Mouse (Mus musculus) midbrain, embryonic 11.5 days (tissue): ENCODE measurements around the gene Smad3. TPM values are rescaled to one million over a fixed set of nuclear protein-coding genes. Genes with fewer than 3 reads are reported as not detected.

ENCODE experiments used
- ATAC-seq: fragments of 200-750 bp; cut with Nextera tagmentation; 2 replicates; pipeline ENCODE4 v1.8.0; 2017; ENCODE audit warnings: moderate TSS enrichment, moderate library complexity; ENCODE audit not compliant: low FRiP score
- DNase-seq: peaks from one replicate; pipeline ENCODE4 v3.0.0; 2015; ENCODE audit warnings: low spot score; ENCODE audit errors: missing footprints
- H3K27ac ChIP-seq: fragments of 300-500 bp; sonication (generic); 2 replicates; pipeline ENCODE4 v1.5.1; 2014; ENCODE audit warnings: low read depth, low read length
- H3K27me3 ChIP-seq: fragments of 300-500 bp; sonication (generic); 2 replicates; pipeline ENCODE4 v1.6.1; 2014; ENCODE audit warnings: mild to moderate bottlenecking, low read length, moderate library complexity, mixed read lengths; ENCODE audit not compliant: control insufficient read depth, insufficient read depth
- H3K36me3 ChIP-seq: fragments of 300-500 bp; sonication (generic); 2 replicates; pipeline ENCODE4 v1.6.1; 2014; ENCODE audit warnings: mild to moderate bottlenecking, low read length, moderate library complexity, mixed read lengths; ENCODE audit not compliant: control insufficient read depth, insufficient read depth
- H3K4me1 ChIP-seq: fragments of 300-500 bp; sonication (generic); 2 replicates; pipeline ENCODE4 v1.6.1; 2014; ENCODE audit warnings: low read length; ENCODE audit not compliant: control insufficient read depth, insufficient read depth
- H3K4me2 ChIP-seq: fragments of 300-500 bp; sonication (generic); 2 replicates; pipeline ENCODE4 v1.6.1; 2014; ENCODE audit warnings: mild to moderate bottlenecking, moderate library complexity
- H3K4me3 ChIP-seq: fragments of 300-500 bp; sonication (generic); 2 replicates; pipeline ENCODE4 v1.5.1; 2014; ENCODE audit warnings: low read depth, low read length
- H3K9ac ChIP-seq: fragments of 300-500 bp; sonication (generic); 2 replicates; pipeline ENCODE4 v1.6.1; 2014; ENCODE audit warnings: low read length
- H3K9me3 ChIP-seq: fragments of 300-500 bp; sonication (generic); 2 replicates; pipeline ENCODE4 v1.6.1; 2016; ENCODE audit warnings: low read length; ENCODE audit not compliant: control insufficient read depth
- WGBS: fragments of 180-500 bp; shearing (Covaris S2); extraction: QIAGEN DNeasy Blood & Tissue Kit; methylation state at CpG from one replicate; pipeline ENCODE4 v1.1.7; 2014; 5-methylcytosine and 5-hydroxymethylcytosine counted together
- polyA plus RNA-seq: library from polyadenylated mRNA; unstranded; fragments of >200 nt; fragmentation: Nextera tagmentation; extraction: Ambion mirVana; gene quantifications from 2 replicates; pipeline ENCODE4 v1.2.1, GENCODE M21; 2014

The Smad3 gene
- polyA plus RNA-seq, 1 experiment from 2014 or later: 16.5 TPM

- Histone ChIP-seq H3K4me1 (peaks cover 10% of the 10 kb centered on the region), H3K4me2 (no peak overlapping the region), H3K27me3 (no peaks in the 10 kb centered on the region; the same call in 1 of the 2 replicates), H3K27ac (no peak overlapping the region), H3K9ac (no peak overlapping the region), H3K4me3 (no peak overlapping the region), H3K9me3 (no peaks in the 10 kb centered on the region), H3K36me3 (no peaks in the 10 kb centered on the region)
- DNase-seq (no peak), ATAC-seq (no peak)
- 64% methylated on average over 17 of the region's 17 CpGs for whole genome bisulfite sequencing
Observed at GRCm38 (mm10) chr9:63779950-63780887, 22.4 kb upstream of the Smad3 start.

- WGBS: 84% methylated on average over 3 of the region's 3 CpGs
- no peak overlapping the region for H3K9ac ChIP-seq
- H3K4me3 ChIP-seq: no peak overlapping the region
- 0 out of 2 replicates have a peak, but pooled peaks cover 5% of the 10 kb centered on the region for H3K4me1 ChIP-seq
- H3K27me3 ChIP-seq: no peaks in the 10 kb centered on the region; the same call in 1 of the 2 replicates
- H3K9me3 ChIP-seq: no peaks in the 10 kb centered on the region
- no peak overlapping the region for H3K4me2 ChIP-seq
- no peak overlapping the region for H3K27ac ChIP-seq
- DNase-seq (no peak), ATAC-seq (no peak)
- no peaks in the 10 kb centered on the region for H3K36me3 ChIP-seq
Observed at GRCm38 (mm10) chr9:63776735-63777134, 18.9 kb upstream of the Smad3 start.

GRCm38 (mm10) chr9:63774854-63775483 lies 17.2 kb upstream of the Smad3 start:
- Histone ChIP-seq H3K36me3 (no peaks in the 10 kb centered on the region), H3K9me3 (no peaks in the 10 kb centered on the region), H3K4me2 (no peak overlapping the region), H3K4me3 (no peak overlapping the region), H3K27ac (no peak overlapping the region), H3K9ac (no peak overlapping the region), H3K27me3 (no peaks in the 10 kb centered on the region; the same call in 1 of the 2 replicates), H3K4me1 (0 out of 2 replicates have a peak, but pooled peaks cover 2% of the 10 kb centered on the region)
- DNase-seq (no peak), ATAC-seq (no peak)
- 86% methylated on average over 6 of the region's 6 CpGs for WGBS

GRCm38 (mm10) chr9:63772452-63772851 lies 14.7 kb upstream of the Smad3 start:
- H3K36me3 ChIP-seq: no peaks in the 10 kb centered on the region
- no peaks in the 10 kb centered on the region; the same call in 1 of the 2 replicates for H3K27me3 ChIP-seq
- no peak overlapping the region for H3K27ac ChIP-seq
- DNase-seq (peak; percentile 73), ATAC-seq (no peak)
- H3K9ac ChIP-seq: no peak overlapping the region
- 68% methylated on average over 10 of the region's 10 CpGs for WGBS
- H3K4me1 ChIP-seq: 0 out of 2 replicates have a peak, but pooled peaks cover 2% of the 10 kb centered on the region
- no peak overlapping the region for H3K4me2 ChIP-seq
- H3K9me3 ChIP-seq: no peaks in the 10 kb centered on the region
- H3K4me3 ChIP-seq: no peak overlapping the region

- ATAC-seq (no peak), DNase-seq (no peak)
- 69% methylated on average over 5 of the region's 5 CpGs for WGBS
- Histone ChIP-seq H3K4me3 (no peak overlapping the region), H3K9me3 (no peaks in the 10 kb centered on the region), H3K27me3 (no peaks in the 10 kb centered on the region; the same call in 1 of the 2 replicates), H3K36me3 (no peaks in the 10 kb centered on the region), H3K4me2 (no peak overlapping the region), H3K4me1 (0 out of 2 replicates have a peak, but pooled peaks cover 2% of the 10 kb centered on the region), H3K9ac (no peak overlapping the region), H3K27ac (no peak overlapping the region)
Observed at GRCm38 (mm10) chr9:63771676-63772075, 13.9 kb upstream of the Smad3 start.

- Histone ChIP-seq H3K4me1 (peaks cover 15% of the 10 kb centered on the region), H3K4me3 (no peak overlapping the region), H3K27me3 (no peaks in the 10 kb centered on the region), H3K27ac (no peak overlapping the region), H3K36me3 (no peaks in the 10 kb centered on the region), H3K9me3 (peaks cover 3% of the 10 kb centered on the region; the same call in 1 of the 2 replicates), H3K9ac (no peak overlapping the region), H3K4me2 (no peak overlapping the region)
- WGBS: 96% methylated on average over 8 of the region's 8 CpGs
- DNase-seq: no peak
- ATAC-seq: no peak
Observed at GRCm38 (mm10) chr9:63761367-63762094, 3.7 kb upstream of the Smad3 start.

- Histone ChIP-seq H3K4me2 (no peak overlapping the region), H3K4me3 (no peak overlapping the region), H3K27me3 (no peaks in the 10 kb centered on the region), H3K9ac (no peak overlapping the region), H3K36me3 (no peaks in the 10 kb centered on the region), H3K9me3 (peaks cover 3% of the 10 kb centered on the region; the same call in 1 of the 2 replicates), H3K4me1 (peaks cover 21% of the 10 kb centered on the region), H3K27ac (no peak overlapping the region)
- 98% methylated on average over 7 of the region's 7 CpGs for WGBS
- DNase-seq (no peak), ATAC-seq (no peak)
Observed at GRCm38 (mm10) chr9:63760783-63761182, 3.0 kb upstream of the Smad3 start.

GRCm38 (mm10) chr9:63759973-63760722 lies 2.4 kb upstream of the Smad3 start:
- WGBS: 69% methylated on average over 7 of the region's 7 CpGs
- H3K27ac ChIP-seq: no peak overlapping the region
- H3K4me3 ChIP-seq: no peak overlapping the region
- H3K4me1 ChIP-seq: peaks cover 28% of the 10 kb centered on the region
- no peaks in the 10 kb centered on the region for H3K36me3 ChIP-seq
- DNase-seq: peak; percentile 83
- ATAC-seq: no peak
- peaks cover 3% of the 10 kb centered on the region; the same call in 1 of the 2 replicates for H3K9me3 ChIP-seq
- no peak overlapping the region for H3K9ac ChIP-seq
- no peak overlapping the region for H3K4me2 ChIP-seq
- no peaks in the 10 kb centered on the region for H3K27me3 ChIP-seq
